Mouse (Mus musculus): ENCODE measurements at regions not wholly inside any gene's neighbourhood (a gene's known extent, or its start where the extent isn't known, plus 50 kb on each side); places are given as distances from the start of the nearest gene placed in this dataset.

DNA sequence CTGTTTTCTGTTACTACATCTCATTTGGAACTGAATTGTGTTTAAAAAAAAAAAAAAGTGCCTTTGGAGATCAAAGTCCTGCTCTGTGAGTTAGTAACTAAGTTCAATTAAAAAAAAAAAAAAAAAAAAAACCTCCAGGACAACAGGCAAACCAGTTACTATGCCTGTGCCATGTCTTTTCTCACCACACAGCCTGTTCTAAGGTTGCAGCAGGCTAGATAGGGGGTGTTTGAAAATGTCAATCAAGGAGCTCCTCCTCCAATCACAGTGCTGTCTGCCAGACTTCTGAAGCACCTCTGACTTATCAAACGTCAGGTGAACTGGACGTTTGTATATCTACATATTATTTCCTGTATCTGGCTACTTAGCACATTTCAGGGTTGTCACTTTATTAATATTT, 427.9 kb upstream of the Adamts16 start:
- Histone ChIP-seq H3K36me3 (ENCODE audit: control insufficient read depth, insufficient read depth, low read length) (no peaks in the 10 kb centered on the region), H3K27ac (ENCODE audit: insufficient read depth, low read depth, low read length) (no peak overlapping the region), H3K4me1 (ENCODE audit: control insufficient read depth, insufficient read depth, insufficient read length, low read length) (no peaks in the 10 kb centered on the region), H3K27me3 (ENCODE audit: control insufficient read depth, insufficient read depth, low read length) (no peaks in the 10 kb centered on the region), H3K4me3 (ENCODE audit: low read depth, low read length) (no peak overlapping the region)
- TF ChIP-seq CTCF (IDR thresholded peaks at IDR 0.05; ENCODE audit: extremely low read depth, insufficient read length, insufficient replicate concordance, low read depth, low read length) (no peak), POLR2A (IDR thresholded peaks at IDR 0.05; ENCODE audit: low read depth, low read length) (no peak)
- 24% methylated on average over 2 of the region's 2 CpGs for WGBS

DNA sequence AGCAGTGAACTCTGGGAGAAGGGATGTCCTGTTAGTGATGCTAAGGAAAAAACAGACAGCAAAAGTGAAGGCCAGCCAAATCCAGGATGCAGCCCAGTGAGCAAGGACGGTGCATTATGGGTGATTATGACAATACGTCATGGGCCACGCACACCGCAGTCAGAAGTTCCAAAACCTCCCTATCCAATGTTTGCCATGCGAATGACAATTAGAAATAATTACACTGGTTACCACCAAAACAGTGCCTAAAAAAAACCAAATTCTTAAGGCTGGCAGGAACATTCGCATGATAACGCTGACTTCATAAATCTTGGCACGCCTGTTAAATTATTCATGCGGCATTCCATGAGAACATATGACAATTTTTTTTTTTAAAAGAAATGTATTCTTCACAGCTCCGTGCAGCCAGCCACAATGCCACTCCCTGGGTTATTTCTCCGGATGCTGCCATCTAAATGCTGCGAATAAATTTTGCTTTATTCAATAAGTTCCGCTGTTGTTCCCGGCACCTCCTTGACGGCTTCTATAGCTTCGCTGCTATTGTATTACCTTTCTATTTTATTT, 421.8 kb upstream of the Adamts16 start:
- TF ChIP-seq POLR2A (IDR thresholded peaks at IDR 0.05; ENCODE audit: low read depth, low read length) = no peak
- TF ChIP-seq CTCF (IDR thresholded peaks at IDR 0.05; ENCODE audit: extremely low read depth, insufficient read length, insufficient replicate concordance, low read depth, low read length) = no peak
- H3K27ac ChIP-seq (ENCODE audit: insufficient read depth, low read depth, low read length) = no peak overlapping the region
- no peaks in the 10 kb centered on the region for H3K36me3 ChIP-seq (ENCODE audit: control insufficient read depth, insufficient read depth, low read length)
- H3K4me1 ChIP-seq (ENCODE audit: control insufficient read depth, insufficient read depth, insufficient read length, low read length) = no peaks in the 10 kb centered on the region
- no peaks in the 10 kb centered on the region for H3K27me3 ChIP-seq (ENCODE audit: control insufficient read depth, insufficient read depth, low read length)
- no peak overlapping the region for H3K4me3 ChIP-seq (ENCODE audit: low read depth, low read length)
- WGBS = 92% methylated on average over 16 of the region's 16 CpGs

DNA sequence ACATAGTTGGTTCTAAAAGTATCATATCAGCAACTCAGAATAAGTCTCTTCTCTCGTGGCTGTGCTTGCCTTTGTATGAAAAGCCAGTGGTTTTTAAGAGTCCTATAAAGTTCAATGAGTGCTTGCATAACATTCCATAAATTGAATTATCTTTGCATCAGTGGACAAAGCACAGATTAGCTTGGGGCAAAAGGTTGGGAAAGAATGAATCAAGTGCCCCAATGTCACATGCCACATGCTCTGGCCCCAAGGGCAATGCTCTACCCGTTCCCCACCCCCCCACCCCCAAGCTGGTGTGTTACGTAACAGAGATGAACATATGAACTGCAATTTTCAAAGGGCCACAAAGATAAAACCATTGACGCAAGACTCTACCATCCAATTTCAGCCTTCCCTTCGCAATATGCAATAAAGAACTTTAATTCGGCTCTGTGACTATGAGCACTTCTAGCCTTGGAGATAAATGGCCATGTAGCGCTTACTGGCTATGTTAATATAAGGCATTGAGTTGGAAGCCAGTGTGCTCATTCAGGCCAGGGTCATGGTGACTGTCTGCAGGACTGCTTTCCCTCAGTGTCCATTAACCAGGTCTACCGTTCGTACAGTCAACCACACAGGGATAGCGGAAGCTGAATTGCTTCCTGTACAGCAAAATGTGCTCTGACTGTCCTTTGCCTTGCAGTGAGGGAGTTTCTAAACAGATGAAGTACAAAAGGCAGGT, 421.1 kb upstream of the Adamts16 start:
- Histone ChIP-seq H3K36me3 (ENCODE audit: control insufficient read depth, insufficient read depth, low read length) (no peaks in the 10 kb centered on the region), H3K4me1 (ENCODE audit: control insufficient read depth, insufficient read depth, insufficient read length, low read length) (no peaks in the 10 kb centered on the region), H3K27ac (ENCODE audit: insufficient read depth, low read depth, low read length) (no peak overlapping the region), H3K27me3 (ENCODE audit: control insufficient read depth, insufficient read depth, low read length) (no peaks in the 10 kb centered on the region), H3K4me3 (ENCODE audit: low read depth, low read length) (no peak overlapping the region)
- WGBS = 68% methylated on average over 10 of the region's 10 CpGs
- TF ChIP-seq POLR2A (IDR thresholded peaks at IDR 0.05; ENCODE audit: low read depth, low read length) (no peak), CTCF (IDR thresholded peaks at IDR 0.05; ENCODE audit: extremely low read depth, insufficient read length, insufficient replicate concordance, low read depth, low read length) (no peak)

DNA sequence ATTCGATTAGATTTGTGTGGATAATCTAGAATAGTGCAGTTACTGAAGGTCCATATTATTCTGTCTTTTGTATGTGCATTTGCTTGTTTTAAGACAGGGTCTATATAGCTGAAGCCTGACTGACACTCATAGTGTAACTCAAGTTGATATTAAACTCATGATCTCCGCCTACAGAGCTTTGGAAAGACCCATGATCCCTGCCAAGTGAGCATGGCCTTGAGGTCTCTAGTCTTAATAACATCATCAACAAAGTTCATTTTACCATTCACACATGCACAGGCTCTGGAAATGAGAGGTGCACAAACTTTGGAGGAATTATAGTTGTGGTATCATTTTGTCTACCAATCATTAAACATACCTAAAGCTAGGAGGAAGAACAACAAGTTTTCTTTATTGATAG, 412.4 kb upstream of the Adamts16 start:
- Histone ChIP-seq H3K36me3 (ENCODE audit: control insufficient read depth, insufficient read depth, low read length) (no peaks in the 10 kb centered on the region), H3K27ac (ENCODE audit: insufficient read depth, low read depth, low read length) (no peak overlapping the region), H3K4me1 (ENCODE audit: control insufficient read depth, insufficient read depth, insufficient read length, low read length) (no peaks in the 10 kb centered on the region), H3K4me3 (ENCODE audit: low read depth, low read length) (no peak overlapping the region), H3K27me3 (ENCODE audit: control insufficient read depth, insufficient read depth, low read length) (no peaks in the 10 kb centered on the region)
- TF ChIP-seq POLR2A (IDR thresholded peaks at IDR 0.05; ENCODE audit: low read depth, low read length) (no peak), CTCF (IDR thresholded peaks at IDR 0.05; ENCODE audit: extremely low read depth, insufficient read length, insufficient replicate concordance, low read depth, low read length) (no peak)
- 85% methylated on average over 2 of the region's 2 CpGs for WGBS

DNA sequence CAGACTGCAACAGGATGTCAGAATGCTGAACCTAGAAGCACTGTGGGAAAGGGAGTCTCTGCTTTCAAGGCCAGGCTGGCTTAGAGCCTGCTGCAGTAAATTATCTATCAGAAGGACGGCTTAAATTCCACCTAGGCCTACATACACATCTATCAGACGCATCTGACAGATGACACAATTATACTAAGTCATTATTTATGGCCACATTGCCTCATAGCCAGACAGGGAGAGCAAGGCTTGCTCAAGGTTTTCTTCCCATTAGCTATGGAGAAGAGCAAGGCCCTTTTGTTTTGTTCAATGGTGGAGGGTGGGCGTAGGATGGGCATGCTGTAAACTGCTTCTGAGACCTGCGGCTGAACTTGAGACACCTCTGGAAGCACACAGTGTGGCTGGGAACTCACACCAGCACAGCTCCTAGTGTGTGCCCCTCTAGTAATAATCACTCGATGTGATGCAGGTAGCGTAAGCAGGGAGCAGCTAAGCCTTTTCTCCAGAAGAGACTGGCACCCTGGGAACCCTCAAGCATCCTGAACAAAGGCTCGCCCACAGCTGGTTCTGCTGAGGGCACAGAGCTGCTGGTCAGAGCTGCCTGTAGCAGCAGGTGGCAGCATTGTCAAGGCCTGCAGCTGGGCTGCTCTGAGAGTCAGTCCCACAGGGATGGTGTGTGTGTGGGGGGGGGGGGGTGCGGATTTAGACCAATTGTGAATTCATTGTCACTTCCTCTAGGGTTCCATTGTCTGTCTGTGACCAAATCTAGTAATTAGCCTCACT, 406.8 kb upstream of the Adamts16 start:
- WGBS = 48% methylated on average over 8 of the region's 8 CpGs
- Histone ChIP-seq H3K27me3 (ENCODE audit: control insufficient read depth, insufficient read depth, low read length) (no peaks in the 10 kb centered on the region), H3K36me3 (ENCODE audit: control insufficient read depth, insufficient read depth, low read length) (no peaks in the 10 kb centered on the region), H3K27ac (ENCODE audit: insufficient read depth, low read depth, low read length) (no peak overlapping the region), H3K4me3 (ENCODE audit: low read depth, low read length) (no peak overlapping the region), H3K4me1 (ENCODE audit: control insufficient read depth, insufficient read depth, insufficient read length, low read length) (no peaks in the 10 kb centered on the region)
- TF ChIP-seq POLR2A (IDR thresholded peaks at IDR 0.05; ENCODE audit: low read depth, low read length) (no peak), CTCF (IDR thresholded peaks at IDR 0.05; ENCODE audit: extremely low read depth, insufficient read length, insufficient replicate concordance, low read depth, low read length) (no peak)

DNA sequence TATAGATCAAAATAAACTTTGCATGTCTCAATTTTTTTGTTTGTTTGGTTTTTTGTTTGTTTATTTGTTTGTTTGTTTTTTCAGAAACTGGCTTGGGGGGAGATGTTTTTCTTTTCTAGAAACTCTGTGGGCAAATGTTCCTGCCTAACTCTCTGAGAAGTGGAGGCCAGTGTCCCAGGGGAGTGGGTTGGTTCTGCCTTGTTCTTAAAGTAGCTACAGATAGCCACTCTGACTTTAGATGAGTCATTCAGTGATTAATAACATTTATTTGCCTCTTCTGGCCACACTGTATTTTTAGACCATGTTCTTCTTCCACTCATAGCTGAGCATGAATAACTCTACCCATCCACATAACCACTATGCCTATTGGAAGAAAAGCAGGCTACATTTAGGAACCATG, 405.6 kb upstream of the Adamts16 start:
- no peaks in the 10 kb centered on the region for H3K4me1 ChIP-seq (ENCODE audit: control insufficient read depth, insufficient read depth, insufficient read length, low read length)
- H3K36me3 ChIP-seq (ENCODE audit: control insufficient read depth, insufficient read depth, low read length) = no peaks in the 10 kb centered on the region
- no peak overlapping the region for H3K27ac ChIP-seq (ENCODE audit: insufficient read depth, low read depth, low read length)
- no peaks in the 10 kb centered on the region for H3K27me3 ChIP-seq (ENCODE audit: control insufficient read depth, insufficient read depth, low read length)
- TF ChIP-seq CTCF (IDR thresholded peaks at IDR 0.05; ENCODE audit: extremely low read depth, insufficient read length, insufficient replicate concordance, low read depth, low read length) (no peak), POLR2A (IDR thresholded peaks at IDR 0.05; ENCODE audit: low read depth, low read length) (no peak)
- no peak overlapping the region for H3K4me3 ChIP-seq (ENCODE audit: low read depth, low read length)

DNA sequence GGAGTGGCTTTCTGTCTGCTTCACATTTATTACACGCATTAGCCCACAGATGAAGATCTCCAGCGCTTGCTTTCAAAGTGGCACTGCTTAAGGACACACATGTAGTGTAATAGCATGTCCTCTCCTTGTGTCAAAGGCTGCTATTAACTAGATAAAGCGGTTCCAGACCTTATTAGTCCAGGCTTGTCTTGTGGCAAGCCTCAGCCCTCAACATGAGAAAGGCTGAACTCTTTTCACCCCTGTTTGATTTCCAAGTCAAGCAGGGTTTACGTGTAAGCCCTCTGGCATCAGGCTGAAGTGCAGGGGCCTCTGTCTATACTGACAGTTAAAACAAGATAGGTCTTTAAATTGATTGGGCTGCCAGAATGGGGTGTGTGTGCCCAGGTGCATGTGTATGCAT, 403.7 kb upstream of the Adamts16 start:
- Histone ChIP-seq H3K4me3 (ENCODE audit: low read depth, low read length) (no peak overlapping the region), H3K27ac (ENCODE audit: insufficient read depth, low read depth, low read length) (no peak overlapping the region), H3K27me3 (ENCODE audit: control insufficient read depth, insufficient read depth, low read length) (no peaks in the 10 kb centered on the region), H3K4me1 (ENCODE audit: control insufficient read depth, insufficient read depth, insufficient read length, low read length) (no peaks in the 10 kb centered on the region), H3K36me3 (ENCODE audit: control insufficient read depth, insufficient read depth, low read length) (no peaks in the 10 kb centered on the region)
- WGBS = 66% methylated on average over 4 of the region's 4 CpGs
- TF ChIP-seq CTCF (IDR thresholded peaks at IDR 0.05; ENCODE audit: extremely low read depth, insufficient read length, insufficient replicate concordance, low read depth, low read length) (no peak), POLR2A (IDR thresholded peaks at IDR 0.05; ENCODE audit: low read depth, low read length) (no peak)

Data from small intestine, adult 2 months (tissue).